Mouse (Mus musculus) hindbrain, embryonic 10.5 days (tissue): ENCODE results near the gene Plaa. TPM values are rescaled to one million over a fixed set of nuclear protein-coding genes. Genes with fewer than 3 reads are reported as not detected.

ENCODE experiments used
- DNase-seq: peaks from one replicate; pipeline ENCODE4 v3.0.0-alpha.2; 2017; ENCODE audit warnings: low spot score
- H3K27ac ChIP-seq: fragments of 300-500 bp; sonication (generic); 2 replicates; pipeline ENCODE4 v1.5.1; 2016; ENCODE audit warnings: mild to moderate bottlenecking, moderate library complexity
- H3K27me3 ChIP-seq: fragments of 300-500 bp; sonication (generic); 2 replicates; pipeline ENCODE4 v1.6.1; 2016; ENCODE audit warnings: mild to moderate bottlenecking; ENCODE audit not compliant: poor library complexity, insufficient read depth, severe bottlenecking
- H3K36me3 ChIP-seq: fragments of 300-500 bp; sonication (generic); 2 replicates; pipeline ENCODE4 v1.6.1; 2016; ENCODE audit warnings: mild to moderate bottlenecking, moderate library complexity
- H3K4me1 ChIP-seq: fragments of 300-500 bp; sonication (generic); replicated peaks from 2 replicates; pipeline ENCODE4 v1.6.1; 2016; ENCODE audit warnings: mild to moderate bottlenecking
- H3K4me3 ChIP-seq: fragments of 300-500 bp; sonication (generic); 2 replicates; pipeline ENCODE4 v1.5.1; 2016; ENCODE audit warnings: mild to moderate bottlenecking, moderate library complexity
- H3K9me3 ChIP-seq: fragments of 300-500 bp; sonication (generic); 2 replicates; pipeline ENCODE4 v1.6.1; 2016; ENCODE audit warnings: mild to moderate bottlenecking, moderate library complexity
- WGBS: fragments of 180-500 bp; shearing (Covaris S2); methylation state at CpG from one replicate; pipeline ENCODE4 v1.1.7; 2016; 5-methylcytosine and 5-hydroxymethylcytosine counted together
- polyA plus RNA-seq: library from polyadenylated mRNA; unstranded; fragments of >200 nt; fragmentation: Nextera tagmentation; extraction: Ambion mirVana; gene quantifications from 2 replicates; pipeline ENCODE4 v1.2.1, GENCODE M21; 2016

The Plaa gene
- polyA plus RNA-seq, 1 experiment from 2014 or later = 70.1 TPM

DNA sequence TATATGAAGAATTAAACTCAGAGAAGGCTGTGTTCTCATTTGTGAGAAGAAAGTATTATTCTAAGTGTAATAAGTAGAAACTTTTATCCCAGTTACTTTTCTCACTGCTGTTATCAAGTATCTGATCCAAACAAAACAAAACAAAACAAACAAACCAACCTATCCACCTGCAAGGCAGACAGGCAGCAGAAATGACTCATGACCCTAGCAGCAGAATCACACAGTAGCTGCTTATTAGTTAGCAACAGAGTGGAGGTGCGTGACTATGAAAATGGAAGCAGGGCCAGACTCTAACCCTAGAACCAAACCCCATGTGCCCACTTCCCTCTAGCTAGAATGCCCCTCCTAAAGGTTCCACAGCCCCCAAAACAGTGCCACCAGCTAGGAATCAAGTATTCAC lies 73.6 kb downstream of the Plaa start:
- DNase-seq = no peak
- H3K27ac ChIP-seq = no peak overlapping the region
- no peak overlapping the region for H3K4me3 ChIP-seq
- H3K36me3 ChIP-seq = peaks cover 3% of the 10 kb centered on the region; the same call in 1 of the 2 replicates
- no peaks in the 10 kb centered on the region for H3K9me3 ChIP-seq
- WGBS = 94% methylated on average over 1 of the region's 1 CpGs
- H3K4me1 ChIP-seq = no peaks in the 10 kb centered on the region
- no peaks in the 10 kb centered on the region for H3K27me3 ChIP-seq

DNA sequence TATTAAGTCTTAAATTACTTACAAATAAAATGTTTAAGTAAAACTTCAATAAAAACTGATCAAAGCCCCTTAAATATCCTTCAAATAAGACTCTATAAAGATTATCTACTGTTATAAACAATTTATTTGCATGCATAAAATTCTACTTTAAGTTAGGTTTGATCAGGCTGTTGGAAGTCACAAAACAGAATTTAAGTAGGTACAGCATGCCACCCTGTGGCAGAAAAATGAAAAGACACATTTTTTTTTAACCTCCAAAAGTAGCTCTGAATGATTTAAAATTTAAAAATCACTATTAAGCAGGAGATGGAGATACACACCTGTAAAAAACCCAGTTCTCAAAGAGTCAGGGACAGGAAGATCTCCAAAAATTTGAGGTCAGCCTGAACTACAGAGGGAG lies 79.7 kb downstream of the Plaa start:
- Histone ChIP-seq H3K4me1 (no peaks in the 10 kb centered on the region), H3K9me3 (no peaks in the 10 kb centered on the region), H3K27me3 (no peaks in the 10 kb centered on the region), H3K4me3 (no peak overlapping the region), H3K36me3 (0 out of 2 replicates have a peak, but pooled peaks cover 6% of the 10 kb centered on the region), H3K27ac (no peak overlapping the region)
- no peak for DNase-seq

DNA sequence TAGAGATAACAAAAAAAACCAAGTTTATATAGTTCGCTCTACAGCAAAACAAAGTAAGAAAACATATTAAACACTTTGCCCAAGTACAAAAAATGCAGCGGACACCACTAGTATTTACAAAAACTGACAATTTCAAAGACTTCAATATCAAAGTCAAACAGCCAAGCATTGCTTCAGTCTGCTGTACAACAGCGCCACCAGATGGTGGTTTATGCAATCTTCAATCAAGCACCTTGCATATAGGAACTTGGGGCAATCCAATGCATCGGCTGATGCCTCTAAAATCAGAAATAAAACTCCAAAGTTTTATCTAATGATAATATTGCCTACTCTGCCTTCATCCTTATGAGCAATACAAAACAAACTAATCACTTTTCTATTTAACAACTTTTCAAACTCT lies 85.4 kb downstream of the Plaa start:
- DNase-seq = peak; percentile 46
- Histone ChIP-seq H3K4me1 (no peaks in the 10 kb centered on the region), H3K36me3 (peaks cover 28% of the 10 kb centered on the region), H3K4me3 (no peak overlapping the region), H3K27ac (no peak overlapping the region), H3K9me3 (no peaks in the 10 kb centered on the region), H3K27me3 (no peaks in the 10 kb centered on the region)
- 73% methylated on average over 4 of the region's 4 CpGs for WGBS

Other genes with a start within 250 kb of the Plaa start
- gene Gm10306, start 46.7 kb downstream of the Plaa start, polyA plus RNA-seq = not detected in 2 replicates
- gene Caap1, start 46.4 kb downstream of the Plaa start, polyA plus RNA-seq = 25.7 and 26.5 TPM in 2 replicates
- gene Ift74, start 11.2 kb upstream of the Plaa start, polyA plus RNA-seq = 36.7 and 53.1 TPM in 2 replicates
- 0.92 and 1.0 TPM in 2 replicates for gene Lrrc19, start 46.9 kb upstream of the Plaa start, polyA plus RNA-seq
- 8.8 TPM in 2 replicates for gene Tek, start 136.0 kb upstream of the Plaa start, polyA plus RNA-seq